Mouse (Mus musculus) regulatory T cell (primary cell): ENCODE data around the gene Plcd1.

ENCODE experiments used
- in situ Hi-C: fragments of 300-600 bp; cut with MboI, MseI; formaldehyde crosslinking; loops from one replicate; pipeline ENCODE4 v1.15.1; 2025; ENCODE audit warnings: high pct_unique_total_duplicates

Gene Plcd1

DNA sequence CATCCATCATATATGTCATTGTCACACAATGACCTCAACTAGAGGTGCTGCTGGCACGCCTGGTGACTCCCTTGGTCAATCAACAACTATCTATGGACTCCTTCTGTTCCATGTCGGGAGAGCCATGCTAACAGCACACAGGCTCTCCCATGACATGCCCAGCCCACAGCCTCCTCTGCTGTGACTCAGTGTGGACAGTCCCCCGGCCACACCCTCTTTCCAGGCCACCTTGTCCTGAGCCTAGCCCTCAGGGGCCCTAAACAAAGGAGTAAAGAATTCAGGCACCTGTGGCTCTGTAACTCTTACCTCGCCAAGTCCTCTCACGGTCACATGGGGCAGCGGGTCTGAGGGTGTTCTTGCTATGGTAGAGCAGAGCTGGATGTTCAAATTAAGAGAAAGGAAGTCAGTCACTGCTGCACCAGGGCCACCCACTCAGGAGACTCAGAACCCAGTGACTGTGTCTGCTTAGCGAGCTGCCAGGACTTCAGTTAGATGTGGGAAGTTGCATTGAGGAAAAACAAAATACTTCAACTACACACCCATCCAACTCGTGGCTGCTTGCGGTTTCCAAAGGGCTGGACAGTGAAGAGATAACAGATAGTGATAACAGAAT is 39.2 kb downstream of the Plcd1 start:
- in situ Hi-C loops: no loop called here

DNA sequence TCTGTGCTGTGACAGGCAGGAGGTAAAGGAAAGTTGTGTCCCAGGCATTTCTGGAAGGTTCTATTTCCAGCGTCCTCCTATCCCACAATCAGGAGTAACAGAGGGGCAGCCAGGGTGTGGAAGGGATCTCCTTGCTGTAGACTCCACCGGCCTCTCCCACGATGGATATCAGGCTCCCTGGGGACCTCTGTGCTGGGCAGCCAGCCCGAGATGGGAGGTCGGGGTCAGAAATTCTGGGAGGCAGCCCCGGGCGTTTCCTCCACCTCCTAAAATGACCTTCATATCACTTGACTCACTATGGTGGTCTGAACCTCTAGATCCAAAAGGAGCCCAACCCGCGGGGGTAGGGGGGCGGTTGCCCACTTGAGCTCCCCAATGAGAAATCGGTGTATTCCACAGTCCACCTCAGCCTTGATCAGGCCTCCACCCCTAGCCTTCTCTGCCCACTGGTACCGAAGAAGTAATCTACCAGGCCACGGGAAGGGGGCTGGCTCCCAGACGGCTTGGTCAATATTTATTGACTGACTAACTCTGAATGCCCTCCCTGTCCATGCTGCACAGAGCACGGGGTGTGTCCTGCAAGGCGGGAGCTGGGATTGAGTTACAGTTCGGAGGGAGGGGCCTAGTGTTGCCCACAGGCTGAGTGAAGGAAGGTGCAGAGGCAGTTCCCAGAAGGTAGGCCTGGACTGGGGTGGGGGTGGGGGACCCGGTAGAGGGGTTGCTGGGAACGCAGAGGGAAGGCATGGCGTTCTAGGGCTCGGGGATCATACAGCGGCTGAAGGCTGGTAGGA is 41.0 kb downstream of the Plcd1 start, which contains the start of gene Vill:
TSS of gene Vill (plus strand) at position 625 of the 791 bp plus-strand sequence.
- in situ Hi-C loops: no loop called here

DNA sequence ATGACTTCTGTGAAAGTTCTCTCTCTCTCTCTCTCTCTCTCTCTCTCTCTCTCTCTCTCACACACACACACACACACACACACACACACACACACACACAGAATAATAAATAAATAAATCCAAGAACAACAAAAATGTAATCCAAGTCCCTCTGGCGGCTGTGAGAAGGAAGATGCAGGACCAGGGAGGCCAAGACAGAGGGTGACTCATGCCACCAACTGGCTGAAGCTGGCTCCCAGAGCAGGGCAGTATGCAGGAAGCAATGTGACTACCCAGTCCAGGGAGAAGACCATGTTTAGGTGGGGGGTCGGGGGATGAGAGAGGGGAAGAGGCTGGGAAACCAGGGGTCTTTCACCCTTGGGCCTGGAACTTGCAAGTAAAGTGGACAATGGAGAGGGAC is 42.1 kb downstream of the Plcd1 start:
- in situ Hi-C loops: no loop called here

DNA sequence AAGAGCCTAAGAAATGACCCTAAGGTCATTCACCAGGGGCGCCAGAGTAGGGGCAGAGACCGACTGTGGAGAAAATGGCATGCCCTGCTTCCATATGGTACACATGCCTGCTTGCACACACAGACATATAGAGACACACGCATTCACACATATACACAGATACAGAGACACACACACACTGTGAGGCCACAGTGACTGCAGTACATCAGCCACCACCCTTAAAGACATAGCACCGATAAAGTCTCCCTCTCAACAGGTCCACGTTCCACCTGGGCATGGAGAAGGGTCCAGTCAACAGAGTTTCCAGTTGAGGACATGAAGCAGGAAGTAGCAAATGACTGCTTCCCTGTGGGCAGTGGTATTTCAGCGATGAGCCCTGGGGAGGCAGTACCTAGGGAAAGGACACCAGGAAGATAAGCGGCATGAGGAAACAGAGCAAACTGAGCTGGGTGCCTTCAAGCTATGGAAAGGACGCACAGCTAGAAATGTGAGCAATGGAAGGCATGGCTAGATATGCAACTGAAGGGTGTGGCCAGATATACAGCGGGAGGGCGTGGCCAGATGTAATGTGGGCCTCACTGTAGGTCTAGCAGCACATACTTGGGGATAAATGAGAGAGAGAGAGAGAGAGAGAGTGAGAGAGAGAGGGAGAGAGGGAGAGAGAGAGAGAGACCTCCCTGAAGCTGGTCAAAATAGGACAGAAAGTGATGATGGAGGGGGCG is 45.0 kb downstream of the Plcd1 start:
- in situ Hi-C loops: no loop called here

GRCm38 (mm10) chr9:119040101-119040775 is 53.1 kb downstream of the Plcd1 start:
- in situ Hi-C loops: no loop called here

- in situ Hi-C loops: loop anchor here (10.0 kb wide), 1 partner anchor 114 kb away; the partner anchor contains the start of gene Ctdspl
Observed at GRCm38 (mm10) chr9:119038574-119038973, 54.7 kb downstream of the Plcd1 start.

DNA sequence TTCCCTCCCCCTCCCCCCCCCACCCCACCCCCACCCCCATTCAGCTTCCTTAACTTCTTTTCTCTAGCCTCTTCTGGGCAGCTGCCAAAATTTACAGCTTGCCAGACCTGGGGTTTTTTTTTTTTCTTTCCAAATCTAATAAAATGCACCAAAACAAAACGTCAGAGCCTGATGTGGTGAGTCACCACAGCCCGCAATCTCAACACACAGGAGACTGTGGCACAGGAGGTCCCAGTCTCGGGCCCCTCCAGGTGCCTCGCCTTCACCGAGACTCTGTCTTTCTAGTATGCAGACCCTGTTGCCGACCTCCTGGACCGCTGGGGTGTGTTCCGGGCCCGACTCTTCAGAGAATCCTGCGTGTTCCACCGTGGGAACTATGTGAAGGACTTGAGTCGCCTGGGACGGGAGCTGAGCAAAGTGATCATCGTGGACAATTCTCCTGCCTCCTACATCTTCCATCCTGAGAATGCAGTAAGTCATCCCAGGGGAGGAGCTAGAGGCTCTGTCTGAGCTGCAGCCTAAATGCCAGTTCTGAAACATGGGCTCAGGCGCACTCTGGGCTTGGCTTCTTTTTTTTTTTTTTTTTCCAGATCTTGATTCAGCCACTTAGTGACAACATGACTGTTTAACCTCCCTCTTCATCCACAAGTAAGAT is 56.1 kb downstream of the Plcd1 start:
- in situ Hi-C loops: loop anchor here (10.0 kb wide), 1 partner anchor 112 kb away; the partner anchor contains the start of gene Ctdspl

DNA sequence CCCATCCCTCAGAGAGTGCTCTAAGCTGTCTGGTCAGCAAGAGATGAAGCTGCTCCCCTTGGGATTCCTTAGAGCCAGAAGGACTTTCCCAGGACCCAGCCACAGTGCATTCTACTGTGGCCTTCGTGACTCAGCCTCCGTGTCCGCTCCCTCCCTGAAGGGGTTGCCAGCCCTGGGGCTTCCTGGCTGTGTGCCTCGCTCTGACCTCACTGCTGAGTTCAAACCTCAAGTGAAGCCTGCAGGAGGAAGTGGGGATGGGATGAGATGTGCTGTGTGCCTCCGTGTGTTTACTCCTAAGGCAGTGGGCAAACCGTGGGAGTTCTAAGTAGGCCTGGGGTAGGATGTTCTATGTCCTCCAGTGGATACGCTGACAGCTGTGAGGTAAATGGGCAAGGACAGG is 57.5 kb downstream of the Plcd1 start:
- in situ Hi-C loops: loop anchor here (10.0 kb wide), 1 partner anchor 111 kb away; the partner anchor contains the start of gene Ctdspl

- in situ Hi-C loops: loop anchor here (10.0 kb wide), 1 partner anchor 110 kb away; the partner anchor contains the start of gene Ctdspl
Observed at GRCm38 (mm10) chr9:119034676-119035665, 58.3 kb downstream of the Plcd1 start.

DNA sequence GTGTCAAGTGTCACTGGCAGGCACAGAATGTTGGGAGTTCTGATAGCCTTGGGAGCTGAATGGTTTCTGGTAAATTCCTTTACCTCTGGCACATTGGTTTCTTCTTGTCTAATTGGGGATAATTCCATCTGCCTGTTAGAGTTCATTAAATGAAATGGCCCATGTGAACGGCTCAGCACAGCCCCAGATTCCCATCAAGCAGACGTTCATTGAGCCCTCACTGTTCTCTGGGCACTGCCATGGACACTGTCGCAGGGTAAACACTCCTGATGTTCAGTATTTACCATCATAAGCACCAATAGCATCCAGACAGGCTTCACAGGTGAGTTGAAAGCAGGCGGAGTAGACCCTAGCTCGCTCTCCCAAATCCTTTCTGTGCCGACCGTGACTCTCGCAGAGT is 59.2 kb downstream of the Plcd1 start:
- in situ Hi-C loops: loop anchor here (10.0 kb wide), 1 partner anchor 109 kb away; the partner anchor contains the start of gene Ctdspl

DNA sequence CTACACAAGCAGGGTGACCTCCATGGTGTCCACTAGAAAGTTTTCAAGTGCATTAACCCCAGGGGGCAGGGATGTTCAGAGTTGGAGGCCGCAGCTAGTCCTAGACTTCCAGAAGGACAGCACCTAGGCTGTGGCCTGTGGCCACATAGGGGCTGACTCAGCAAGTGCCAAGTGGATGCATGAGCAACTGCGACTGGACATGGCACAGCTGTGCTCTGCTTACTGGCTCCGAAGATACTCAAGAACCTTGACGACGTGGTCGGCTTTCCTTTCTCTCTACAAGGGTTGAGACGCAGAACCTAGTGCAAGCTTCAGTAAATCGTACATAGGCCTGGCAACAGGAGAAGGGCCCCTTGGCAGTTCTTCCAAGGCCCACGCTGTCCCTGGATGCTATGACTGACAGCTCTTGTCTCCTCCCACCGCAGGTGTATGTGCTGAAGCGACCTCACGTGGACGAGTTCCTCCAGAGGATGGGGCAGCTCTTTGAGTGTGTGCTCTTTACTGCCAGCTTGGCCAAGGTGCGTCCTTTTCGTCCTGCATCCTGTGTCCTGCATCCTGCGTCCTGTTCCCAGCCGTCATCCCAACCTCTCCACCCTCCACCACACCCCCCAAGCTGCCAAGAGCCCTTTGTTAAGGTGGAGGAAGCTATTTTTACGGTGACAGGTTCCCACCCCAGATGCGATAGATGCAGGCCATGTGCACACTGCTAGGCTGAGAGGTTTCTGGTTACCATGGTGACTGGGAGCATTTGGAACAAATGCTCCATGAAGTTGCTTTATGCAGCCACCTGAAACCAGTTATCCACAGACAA is 60.0 kb downstream of the Plcd1 start:
- in situ Hi-C loops: loop anchor here (10.0 kb wide), 1 partner anchor 109 kb away; the partner anchor contains the start of gene Ctdspl

- in situ Hi-C loops: loop anchor here (10.0 kb wide), 1 partner anchor 108 kb away; the partner anchor contains the start of gene Ctdspl
Observed at GRCm38 (mm10) chr9:119032538-119032937, 60.8 kb downstream of the Plcd1 start.

GRCm38 (mm10) chr9:119031772-119032171 is 61.5 kb downstream of the Plcd1 start:
- in situ Hi-C loops: loop anchor here (10.0 kb wide), 1 partner anchor 107 kb away; the partner anchor contains the start of gene Ctdspl

DNA sequence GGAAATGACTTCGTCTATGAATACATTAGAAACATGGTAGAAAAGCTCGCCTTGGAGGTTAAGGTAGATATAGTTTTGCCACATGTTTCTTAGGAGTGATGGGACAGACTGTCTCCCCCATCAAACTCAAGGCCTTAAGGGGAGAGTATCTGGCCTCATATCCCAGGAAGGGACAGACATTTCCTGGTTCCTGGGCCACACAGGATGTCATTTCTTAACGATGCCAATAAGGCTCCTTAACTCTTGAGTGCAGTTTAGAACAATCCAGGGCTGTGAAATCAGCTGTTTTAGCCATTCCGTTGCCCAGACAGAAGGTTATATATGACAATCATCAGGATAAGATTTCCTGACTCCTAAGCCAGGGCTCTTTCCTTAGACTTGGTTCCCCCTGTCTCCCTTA is 62.3 kb downstream of the Plcd1 start:
- in situ Hi-C loops: loop anchor here (10.0 kb wide), 1 partner anchor 106 kb away; the partner anchor contains the start of gene Ctdspl

DNA sequence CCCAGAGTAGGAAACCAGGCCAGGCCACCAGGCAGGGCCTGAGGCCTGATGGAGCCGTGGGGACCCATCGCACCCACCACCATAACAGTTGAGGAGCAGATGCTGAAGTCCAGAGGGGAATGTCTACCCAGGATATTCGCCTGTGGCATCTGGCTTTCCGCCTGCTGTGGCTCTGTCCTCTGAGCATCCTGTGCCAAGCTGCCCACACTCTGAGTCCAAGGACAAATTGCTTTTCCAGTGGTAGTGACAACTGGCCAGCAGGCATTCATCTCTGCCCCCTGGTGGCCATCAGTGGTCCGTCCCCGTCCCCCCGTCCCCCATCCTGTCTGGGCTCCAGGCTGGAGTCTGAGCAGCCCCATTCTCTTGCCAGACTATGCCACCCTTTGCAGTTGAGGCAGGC is 63.7 kb downstream of the Plcd1 start:
- in situ Hi-C loops: no loop called here

DNA sequence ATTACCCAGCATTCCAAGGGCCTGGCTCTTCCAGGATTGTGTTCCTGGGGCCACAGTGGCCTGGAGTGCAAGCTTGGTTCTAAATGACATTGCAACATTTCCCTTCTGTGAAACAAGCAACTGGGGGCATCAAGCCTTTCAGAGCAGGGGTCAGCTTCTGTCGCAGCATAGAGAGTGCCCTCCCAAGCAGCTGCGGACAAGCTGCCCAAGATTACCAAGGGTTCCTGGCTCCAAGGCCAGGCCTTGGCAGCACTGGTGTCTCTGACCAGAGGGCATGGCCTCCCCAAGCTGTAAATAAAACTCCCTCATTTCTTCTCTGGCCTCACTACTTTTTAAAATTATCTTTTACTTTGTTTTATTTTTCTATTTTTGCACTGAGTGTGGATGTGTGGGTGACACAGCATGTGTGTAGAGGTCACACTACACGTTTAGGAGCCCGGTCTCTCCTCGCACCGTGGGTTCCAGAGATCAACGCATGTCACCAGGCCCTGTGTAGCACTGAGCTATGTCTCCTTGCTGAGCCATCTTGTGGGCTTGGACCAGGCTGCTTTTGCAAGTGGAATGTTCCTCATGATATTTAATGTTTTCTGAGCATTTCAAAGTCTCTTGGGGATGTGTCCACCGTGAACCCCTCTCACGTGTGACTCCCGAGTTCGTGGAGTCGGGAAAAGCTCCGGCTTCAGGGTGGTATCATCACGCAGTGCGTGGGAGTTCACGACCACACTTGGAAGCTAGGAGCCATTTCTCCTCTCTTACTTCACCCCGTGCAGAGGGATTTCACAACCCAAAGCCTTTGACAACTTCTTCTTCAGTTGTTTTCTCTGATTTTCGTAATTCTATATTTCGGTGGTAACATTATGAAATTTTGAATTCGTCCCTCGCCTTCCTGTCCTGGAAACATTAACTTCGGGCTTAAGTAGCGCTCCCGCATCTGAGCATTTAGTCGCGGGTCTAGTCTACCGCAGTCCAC is 64.8 kb downstream of the Plcd1 start:
- in situ Hi-C loops: no loop called here

- in situ Hi-C loops: no loop called here
Observed at GRCm38 (mm10) chr9:119027337-119027736, 66.0 kb downstream of the Plcd1 start.
